Mouse (Mus musculus): ENCODE measurements around the gene Ankmy2.

DNA sequence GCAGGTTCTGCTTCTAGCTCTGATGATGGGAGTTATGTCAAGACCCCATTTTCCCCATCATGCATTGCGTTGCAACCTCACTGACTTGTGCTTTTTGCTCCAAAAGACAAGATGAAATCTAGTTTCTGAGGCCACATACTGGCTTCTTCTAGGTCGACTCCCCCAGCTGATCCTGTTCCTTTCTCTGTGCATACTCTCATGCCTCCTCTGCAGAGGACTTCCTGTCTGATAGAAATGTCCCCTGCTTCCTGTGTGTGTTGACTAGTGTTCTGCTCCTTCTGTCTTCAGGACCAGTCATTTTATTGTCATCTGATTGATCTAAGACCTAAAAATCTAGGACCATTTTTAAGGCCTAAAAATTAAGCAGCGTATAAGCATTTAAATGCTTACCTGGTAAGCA, 21.5 kb upstream of the Ankmy2 start:
- TF ChIP-seq CTCF (IDR thresholded peaks at IDR 0.05; ENCODE audit: borderline replicate concordance, control insufficient read depth, extremely low read depth, insufficient read depth, low read length, poor library complexity) (no peak), POLR2A (IDR thresholded peaks at IDR 0.05; ENCODE audit: control insufficient read depth, extremely low read depth, insufficient read depth, low read length, poor library complexity) (no peak)
